Mouse (Mus musculus) CH12F3 (cell line): Measurements from ENCODE around the gene Vsx1.

ENCODE experiments used
- in situ Hi-C: fragments of 300-500 bp; cut with MboI; formaldehyde crosslinking; loops from 2 replicates; pipeline ENCODE4 v1.14.3; 2020; ENCODE audit warnings: low sequenced_read_pairs

The Vsx1 gene

DNA sequence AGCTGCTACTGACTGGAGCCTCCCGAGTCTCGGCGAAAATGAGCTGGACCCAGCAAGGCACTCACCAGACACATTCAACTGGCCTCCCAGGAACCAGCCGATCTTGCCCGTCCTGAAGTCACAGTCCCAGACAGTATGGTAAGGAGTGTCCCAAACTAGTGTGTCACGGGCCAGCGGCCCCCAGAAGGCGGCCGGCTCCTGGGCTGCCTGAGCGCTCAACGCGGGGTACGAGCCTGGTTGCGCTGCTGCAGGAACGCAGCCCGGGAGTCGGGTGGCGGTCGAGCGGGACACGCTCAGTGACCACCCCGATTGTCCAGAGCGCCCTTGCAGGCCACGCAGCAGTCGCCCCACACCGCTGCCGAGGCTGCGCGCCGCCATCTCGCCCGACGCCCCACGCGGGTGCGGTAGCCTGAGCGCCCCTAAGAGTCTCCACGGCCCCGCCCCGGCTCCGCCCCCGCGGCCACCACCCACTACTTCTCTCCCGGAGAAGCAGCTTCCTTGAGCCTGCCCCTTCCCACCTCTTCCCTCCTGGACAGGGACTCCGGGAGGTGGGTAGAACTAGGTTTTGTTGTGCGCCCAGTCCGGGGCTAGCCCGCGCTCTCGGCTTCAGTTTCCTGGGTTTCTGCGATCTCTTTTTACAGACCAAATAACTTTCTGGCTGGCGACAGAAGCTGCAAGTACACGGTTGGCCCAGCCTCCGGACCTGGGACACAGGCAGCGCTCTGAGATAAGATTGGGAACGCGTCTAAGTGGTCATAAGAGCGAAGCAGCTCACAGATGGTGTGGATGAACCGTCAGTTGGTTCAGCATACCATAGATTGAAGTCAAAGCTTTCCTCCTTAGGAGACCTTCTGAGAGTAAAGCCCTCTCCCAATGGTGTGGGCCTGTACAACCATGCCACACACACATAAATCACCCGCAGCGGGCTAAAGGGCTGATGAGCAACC is 21.1 kb downstream of the Vsx1 start, which contains the start of gene Acss1:
TSS of gene Acss1 (minus strand) at position 681 of the 947 bp plus-strand sequence.
- in situ Hi-C loops = no loop called here

DNA sequence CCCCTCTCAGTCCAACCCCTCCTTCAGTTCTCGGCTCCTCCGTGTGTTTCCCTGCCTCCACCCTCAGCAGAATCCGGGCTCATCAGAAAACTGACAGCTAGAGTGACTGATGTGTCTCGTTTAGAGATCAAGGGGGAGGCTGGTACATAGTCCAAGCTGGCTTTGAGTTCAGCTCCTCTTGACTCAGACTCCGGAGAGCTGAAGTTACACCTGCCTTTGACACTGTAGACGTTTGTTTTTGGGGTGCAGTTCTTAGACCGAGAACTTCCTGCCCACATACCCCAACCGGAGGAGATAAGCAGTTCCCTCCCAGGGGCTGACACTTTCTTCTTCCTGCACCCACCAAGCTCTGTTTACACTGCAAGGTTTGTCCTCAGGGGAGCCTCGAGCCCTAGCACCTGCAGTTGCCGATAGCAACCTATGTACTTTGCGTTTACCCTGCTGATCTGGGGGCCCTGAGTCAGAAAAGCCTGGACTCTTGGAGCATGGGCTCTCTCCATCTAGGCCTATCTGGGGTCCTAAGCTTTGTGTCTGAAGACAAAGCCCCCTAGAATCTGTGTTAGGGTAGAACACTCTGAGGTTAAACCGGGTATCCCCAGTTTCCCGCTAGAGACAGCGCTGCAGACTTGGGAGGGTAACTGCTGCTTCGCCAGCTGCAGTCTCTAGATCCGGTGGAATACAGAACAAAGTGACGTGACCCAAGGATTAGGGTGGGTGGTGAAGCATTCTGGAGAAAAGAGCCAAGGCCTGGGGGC is 21.9 kb downstream of the Vsx1 start:
- in situ Hi-C loops = no loop called here

DNA sequence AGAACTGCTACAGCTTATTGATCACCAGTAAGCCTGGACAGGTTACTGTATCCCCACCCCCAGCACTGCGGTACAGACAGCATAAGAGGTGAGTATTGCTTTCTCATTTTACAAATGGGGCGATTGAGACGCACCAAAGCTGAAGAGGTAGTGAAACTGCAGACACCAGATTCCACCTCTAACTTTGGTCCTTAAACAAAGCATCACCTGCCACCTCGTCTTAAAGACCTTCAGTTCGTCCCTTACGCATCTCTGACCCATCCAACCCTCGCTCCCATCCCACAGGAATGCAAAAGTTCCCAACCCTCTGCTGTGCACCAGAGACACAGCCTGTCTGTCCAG is 22.5 kb downstream of the Vsx1 start:
- in situ Hi-C loops = no loop called here

DNA sequence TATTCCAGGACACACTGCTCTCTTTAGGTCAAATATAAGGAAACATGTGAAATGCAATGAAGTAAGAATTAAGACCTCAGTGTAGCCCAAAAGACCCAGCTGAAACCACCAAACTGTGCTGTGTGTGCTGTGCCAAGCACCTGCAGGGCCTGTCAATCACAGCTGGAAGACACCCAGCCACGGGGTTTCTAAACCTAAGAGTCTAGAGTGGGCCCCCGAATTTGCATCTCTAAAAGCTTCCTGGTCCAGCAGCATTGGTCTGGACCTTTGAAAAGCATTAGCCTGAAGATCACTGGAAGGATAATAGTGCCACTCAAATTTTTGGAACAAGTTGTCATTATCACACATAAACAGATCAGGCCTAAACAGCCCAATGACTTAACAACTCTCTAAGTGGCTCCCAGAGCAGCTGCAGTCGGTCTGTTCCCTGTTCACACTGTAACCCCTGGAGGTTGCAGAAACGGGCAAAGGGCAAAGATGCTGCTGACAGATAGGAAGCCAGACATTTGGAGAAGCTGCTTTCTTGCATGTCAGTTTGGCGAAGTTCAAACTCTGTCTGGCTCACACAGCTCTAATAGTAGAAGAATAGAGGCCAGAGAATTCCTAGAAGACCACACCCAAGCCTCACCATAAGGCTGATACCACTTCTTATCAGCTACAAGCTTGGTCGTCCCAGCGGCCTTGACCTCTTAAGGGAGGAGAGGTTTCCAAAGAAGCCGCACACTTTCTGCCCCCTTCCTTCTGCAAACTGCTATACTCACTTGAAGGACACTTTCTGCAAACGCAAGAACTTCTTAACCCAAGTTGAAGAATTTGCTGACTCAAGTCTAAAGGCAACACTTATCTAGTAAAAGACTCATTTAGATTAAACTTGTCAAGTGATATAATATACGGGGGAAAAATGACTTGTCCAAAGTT is 23.4 kb downstream of the Vsx1 start:
- in situ Hi-C loops = no loop called here

DNA sequence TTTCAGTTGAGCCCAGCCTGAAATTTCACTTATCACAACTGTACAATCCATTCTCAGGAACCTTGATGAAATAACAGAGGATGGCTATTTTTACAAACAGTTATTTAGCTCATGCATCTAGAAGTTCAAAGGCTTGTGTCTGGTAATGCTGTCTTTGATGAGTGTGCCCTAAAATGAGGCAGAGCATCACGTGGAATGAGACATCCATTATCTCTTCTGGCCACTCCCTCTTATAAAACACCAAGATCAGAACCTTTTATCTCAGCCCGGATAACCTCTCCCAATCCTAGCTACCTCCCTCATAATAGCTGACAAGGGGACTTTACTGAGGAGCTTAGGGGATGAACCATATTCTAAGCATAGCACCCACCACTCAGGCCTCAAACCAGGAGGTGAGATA is 24.2 kb downstream of the Vsx1 start:
- in situ Hi-C loops = no loop called here

DNA sequence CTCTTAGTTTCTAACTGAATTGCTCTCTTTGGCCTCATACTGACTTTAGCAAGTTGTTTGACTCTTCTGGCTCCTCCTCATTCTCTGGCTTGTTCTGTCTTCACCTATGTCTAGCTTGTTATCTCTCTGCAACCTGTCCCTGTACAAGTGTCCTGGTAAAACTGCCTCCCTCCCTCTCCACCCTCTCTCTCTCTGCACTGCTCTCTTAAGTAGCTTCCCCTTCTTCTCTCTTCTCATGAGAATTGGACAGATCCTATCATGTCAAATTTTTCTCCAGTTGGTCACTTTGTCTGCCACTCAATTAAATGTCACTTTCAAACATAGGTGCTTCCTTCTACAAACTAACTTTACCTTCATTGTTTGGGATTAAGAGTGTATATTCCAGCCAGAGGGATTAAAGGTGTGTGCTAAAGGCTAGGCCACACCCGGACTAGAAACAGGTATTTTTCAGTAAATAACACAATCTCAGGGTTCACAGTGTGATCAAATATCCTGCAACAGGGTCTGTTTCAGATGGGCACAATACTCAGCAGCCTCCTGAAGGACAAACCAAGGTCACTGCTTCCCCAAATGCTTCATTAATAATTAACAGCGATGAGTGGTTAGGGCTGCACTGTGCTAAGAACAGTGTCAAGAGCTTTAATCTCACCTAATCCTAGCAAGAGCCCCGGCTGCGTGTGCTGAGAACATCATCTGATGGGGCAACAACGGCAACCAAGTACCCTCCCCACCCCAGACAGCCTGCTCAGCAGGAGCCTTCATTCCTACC is 24.8 kb downstream of the Vsx1 start:
- in situ Hi-C loops = no loop called here

DNA sequence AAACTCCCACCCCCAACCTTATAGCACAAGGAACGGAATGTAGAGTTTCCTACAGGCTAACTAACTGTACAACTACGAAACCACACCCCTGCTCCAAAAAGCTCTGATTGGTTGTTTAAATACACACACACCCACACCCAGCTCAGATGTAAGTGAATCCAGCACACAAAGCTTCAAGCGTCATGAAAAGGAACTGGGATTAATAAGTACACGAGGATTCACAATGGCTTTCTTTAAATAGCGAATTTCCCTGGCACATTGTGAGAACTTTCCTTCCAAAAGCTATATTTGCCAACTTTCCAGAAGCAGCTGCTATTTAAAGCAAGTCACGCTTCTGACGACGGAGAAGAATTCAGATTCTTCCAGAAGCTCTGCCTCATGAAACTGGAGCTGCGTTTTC is 25.9 kb downstream of the Vsx1 start:
- in situ Hi-C loops = no loop called here

DNA sequence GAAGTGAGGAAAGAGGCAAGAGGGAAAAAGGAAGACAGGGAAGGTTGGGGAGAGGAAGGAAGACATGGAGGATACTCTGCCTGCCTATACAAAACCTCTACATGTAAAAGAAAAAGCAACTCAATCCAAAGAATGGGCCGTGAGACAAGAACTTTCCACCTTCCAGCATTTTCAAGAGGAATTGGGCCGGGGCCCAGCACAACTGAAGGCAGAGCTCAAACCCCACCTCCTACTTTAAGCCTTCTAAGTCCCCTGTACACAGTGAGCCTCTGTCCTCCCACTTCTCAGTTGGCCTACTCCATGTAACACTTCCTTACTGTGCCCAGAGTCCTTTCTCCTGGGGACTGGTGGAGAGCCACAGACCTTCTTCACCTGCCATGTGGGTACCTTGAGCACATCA is 27.2 kb downstream of the Vsx1 start:
- in situ Hi-C loops = no loop called here

DNA sequence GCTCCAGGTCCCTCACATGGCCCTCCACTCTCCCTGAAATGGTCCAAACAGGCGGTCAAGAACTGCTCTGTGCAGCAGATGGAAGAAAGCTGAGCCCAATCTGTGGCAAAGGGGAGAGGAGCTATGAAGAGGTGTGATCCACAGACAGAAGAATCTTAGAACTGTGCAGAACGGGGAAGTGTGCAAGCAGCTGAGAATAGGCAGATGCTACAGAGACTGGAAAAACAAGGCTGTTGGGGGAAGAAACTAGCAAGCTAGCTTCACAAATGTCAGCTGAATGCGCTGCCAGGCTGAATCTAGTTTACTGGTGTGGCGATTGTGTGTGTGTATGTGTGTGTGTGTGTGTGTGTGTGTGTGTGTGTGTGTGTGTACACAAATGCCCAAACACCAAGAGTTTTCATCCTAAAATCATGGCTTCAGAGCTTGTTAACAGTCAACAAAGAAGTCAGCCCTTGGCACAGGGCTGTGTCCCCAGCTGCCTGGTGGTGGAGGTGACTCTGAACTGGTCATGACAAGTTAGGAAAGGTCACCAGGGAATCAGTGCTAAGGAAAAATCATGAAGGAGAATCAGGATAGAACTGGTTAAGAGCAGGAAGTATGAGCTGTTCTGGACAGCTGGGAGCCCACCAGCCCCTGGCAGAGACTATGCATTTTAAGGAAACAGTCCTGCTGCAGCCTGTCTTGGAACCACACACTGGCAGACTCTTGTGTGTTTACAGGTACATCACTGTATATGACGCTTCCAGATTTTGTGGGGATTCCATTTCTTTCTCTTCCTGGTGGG is 28.3 kb downstream of the Vsx1 start:
- in situ Hi-C loops = no loop called here

DNA sequence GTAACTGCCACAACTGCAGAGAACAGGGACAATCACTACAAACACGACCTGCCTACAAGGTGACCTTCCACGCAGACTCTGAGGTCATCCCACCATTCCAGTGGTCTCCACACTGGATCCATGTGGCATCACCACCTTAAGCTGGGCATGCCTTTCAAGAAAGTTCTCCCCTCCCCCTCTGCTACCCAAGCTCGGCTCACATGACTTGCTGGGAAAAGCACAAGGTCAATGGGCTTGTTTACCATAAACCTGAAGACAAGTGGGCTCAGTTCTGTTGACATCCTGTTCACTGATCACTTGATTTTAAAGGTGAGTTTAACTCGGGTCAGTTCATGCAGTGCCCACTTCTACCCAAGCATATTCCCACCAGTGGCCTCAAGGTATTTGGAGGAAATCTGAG is 29.1 kb downstream of the Vsx1 start:
- in situ Hi-C loops = no loop called here

DNA sequence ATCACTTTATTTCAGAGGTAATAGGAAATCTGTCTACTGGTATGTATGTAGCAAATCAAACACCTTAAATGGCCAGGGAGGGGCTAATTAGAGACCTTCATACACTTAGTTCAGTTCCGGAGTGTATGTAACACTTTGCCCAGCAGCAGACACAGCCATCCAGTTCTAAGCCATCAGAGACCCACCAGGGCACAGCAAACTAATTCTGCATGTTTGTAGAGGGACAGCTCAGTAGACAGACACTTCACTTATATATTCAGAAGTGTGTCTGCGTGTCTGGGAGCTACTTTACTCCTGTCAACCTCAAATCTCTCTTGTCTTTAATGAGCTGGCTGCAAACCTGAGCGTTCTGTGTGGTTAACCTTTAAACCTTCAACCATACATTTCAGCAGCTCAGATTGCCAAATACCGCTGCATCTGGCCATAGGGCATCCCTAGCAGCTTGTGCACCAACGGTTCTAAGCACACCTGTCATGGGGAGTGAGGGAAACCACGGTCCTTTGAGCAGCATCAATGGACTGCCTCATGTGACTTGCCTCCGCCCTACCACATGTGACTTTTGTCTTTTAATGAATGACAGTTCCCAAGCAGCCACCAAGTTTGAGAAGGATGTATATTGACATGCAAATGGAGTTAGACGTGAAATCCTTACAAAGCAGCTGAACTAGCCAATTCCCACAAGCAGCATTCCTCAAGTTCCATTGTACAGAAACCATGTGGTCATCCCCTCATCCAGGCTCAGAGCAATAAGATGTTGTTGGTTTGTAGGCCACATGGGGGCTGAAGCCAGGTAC is 32.0 kb downstream of the Vsx1 start:
- in situ Hi-C loops = no loop called here

DNA sequence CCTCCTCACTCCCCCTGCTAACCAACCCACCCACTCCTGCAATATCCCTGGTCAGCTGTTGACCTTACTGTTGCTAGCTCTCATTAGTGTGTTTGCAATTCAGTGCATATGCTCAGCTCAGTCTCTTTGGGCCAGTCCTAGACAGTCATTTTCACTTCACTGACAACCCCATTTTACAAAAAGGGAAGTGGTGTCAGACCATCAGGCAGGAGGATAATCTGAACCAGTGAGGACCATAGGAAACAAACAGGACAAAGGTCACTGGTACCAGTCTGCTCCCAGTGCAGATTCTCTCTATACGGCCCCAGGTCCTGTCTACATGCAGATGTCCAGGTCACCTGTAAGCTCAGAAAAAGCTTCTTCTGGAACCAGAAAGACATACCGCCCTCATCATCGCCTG is 33.0 kb downstream of the Vsx1 start:
- in situ Hi-C loops = no loop called here

DNA sequence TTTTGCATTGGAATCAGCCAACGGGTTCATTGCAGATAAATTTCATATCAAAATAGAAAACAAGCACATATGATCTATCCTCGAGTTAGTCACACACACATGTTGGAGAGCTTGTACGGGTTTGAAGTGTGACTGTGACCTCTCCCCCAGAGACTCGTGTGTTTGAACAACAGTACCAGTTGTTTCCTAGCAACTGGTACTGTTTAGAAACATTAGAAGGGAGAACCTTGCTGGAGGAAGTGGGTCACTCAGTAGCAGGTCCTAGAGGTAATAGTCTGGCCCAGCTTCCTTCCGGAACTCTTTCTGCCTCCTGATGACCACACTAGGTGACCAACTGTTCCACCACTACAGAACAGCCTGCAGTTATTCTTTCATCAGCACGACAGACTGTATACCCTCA is 33.9 kb downstream of the Vsx1 start:
- in situ Hi-C loops = no loop called here

DNA sequence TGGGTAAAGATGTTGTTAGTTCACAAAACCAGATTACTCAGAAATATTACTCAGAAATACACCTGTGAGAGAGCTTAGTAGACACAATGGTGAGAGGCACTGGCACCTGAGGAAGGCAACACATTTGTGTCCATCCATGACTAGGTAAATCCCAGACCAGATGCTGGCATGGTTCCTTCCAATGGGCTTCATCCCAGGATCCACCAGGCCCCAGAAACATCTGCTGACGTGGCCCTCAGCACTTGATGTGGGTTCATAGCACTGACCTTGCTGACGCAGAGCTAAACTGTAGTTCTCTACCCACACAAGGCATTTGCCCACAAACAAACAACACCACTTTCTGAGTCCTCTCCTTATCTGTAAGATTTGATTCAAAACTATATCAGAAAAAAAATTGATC is 34.3 kb downstream of the Vsx1 start:
- in situ Hi-C loops = no loop called here

DNA sequence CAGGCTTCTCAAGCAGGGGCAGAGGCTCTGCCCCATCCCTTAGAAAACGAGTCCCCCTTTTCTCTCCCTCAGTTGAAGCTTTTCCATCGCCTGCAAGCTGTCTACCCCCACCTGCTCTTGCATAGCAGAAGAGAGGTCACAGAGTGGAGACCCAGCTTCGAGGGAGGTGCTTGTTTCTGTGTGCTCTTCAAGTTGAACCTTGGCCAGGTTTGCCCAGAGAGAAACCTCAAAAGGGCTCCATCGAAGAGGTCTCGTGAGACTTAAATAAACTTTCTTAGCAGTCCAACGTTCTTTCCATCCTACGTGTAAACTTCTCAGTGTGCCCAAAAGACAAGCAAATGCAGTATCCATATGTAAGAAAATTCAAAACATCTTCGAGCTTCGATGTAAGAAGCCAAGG is 37.8 kb downstream of the Vsx1 start:
- in situ Hi-C loops = no loop called here

DNA sequence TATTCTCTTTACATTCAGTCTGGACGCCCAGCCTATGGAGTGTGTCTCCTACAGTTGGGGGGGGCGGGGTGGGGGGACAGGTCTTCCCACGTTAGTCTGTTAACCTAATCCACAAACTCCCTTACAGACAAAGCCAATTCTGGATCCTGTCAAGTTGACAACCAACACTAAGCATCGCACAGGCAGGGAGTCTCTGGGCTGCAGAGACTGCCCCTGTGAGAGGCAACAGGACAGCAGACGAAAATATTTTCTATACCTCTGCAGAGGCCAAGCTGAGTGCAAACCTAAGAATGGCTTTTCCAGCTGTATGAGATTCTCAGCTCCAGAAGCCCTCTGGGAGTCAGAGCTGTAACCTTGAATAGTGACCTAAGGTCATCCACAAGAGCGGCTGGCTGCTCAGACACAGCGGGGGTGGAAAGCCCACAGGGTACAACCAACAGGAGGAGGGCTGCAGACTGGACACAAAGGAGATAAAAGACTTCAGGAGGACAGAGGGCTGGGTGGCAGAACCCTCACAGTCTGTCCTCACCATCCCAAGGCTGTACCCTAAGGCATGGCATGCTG is 38.6 kb downstream of the Vsx1 start:
- in situ Hi-C loops = no loop called here

DNA sequence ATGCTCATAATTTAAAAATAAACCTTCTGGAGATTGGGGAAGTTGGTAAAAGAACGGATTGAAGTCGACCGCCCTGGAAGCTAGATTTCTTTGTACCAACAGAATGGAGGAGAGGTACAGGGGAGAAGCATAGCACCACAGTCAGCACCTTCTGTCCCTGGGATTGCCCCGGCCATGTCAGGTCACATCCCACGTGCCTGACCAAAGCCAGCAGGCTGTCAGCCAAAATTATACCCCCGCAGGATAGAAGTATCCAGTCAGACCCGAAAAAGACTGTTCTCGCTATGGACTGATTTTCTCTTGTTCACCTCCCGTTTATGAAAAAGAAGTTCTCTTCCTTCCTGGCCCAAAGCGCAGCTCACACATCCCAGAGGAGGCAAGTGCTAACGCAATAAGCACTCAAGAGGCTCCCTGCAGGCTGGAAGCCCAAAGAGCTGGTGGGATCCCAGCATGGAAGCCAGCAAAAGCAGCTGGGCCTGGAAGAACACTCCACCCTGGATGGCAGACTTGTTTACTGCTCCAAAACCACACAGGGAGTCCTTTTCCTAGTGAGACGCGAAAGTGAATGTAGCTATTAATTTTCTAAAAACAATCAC is 40.8 kb downstream of the Vsx1 start:
- in situ Hi-C loops = no loop called here

DNA sequence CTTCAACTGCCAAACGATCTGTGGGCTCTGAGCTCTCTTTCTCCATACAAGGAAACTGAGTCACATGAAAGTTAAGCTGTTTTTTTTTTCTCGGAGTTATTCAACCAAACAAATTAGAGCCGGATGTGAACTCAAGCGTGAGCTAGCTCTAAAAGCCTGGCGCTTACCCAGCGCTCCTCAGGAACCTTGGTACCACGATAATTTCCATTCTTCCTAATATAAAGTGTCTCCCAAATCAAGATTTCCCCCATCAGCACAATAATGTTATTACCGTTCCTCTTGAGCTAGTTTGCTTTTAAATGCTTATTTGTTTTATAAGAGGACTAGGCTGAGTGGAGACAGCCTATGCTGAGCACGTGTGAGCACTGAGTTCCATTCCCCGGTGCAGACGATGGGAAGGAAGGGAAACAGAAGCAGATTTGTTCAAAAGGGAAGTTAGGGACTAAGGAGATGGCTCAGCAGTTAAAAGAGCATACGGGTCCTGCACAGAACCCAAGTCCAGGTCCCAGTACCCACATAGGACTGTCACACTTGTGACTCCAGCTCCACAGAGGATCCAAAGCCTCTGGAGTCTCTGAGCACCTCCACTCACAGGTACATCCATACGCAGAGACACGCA is 41.4 kb downstream of the Vsx1 start:
- in situ Hi-C loops = no loop called here
